Mouse (Mus musculus) spleen, postnatal 36 days (tissue): ENCODE results near the gene Leng1.

Experiments
- DNase-seq, 2 experiments: peaks; one replicate each; pipeline ENCODE4 v3.0.0; 2022; ENCODE audit warnings: low spot score in 2 of 2, mixed read lengths in 1 of 2

The Leng1 gene

GRCm38 (mm10) chr7:3629543-3630477 is 35.8 kb downstream of the Leng1 start, which contains the start of the genes Tfpt and Prpf31:
Gene Tfpt, minus strand, starts transcription at chr7:3629929.
Gene Prpf31, plus strand, starts transcription at chr7:3629985.
- DNase-seq = peak; percentile 91 to 93

- no peak for DNase-seq
Measured at GRCm38 (mm10) chr7:3629030-3629429, 36.6 kb downstream of the Leng1 start.

GRCm38 (mm10) chr7:3617242-3617995 is 48.2 kb downstream of the Leng1 start, which contains the start of gene Ndufa3:
Gene Ndufa3, plus strand, starts transcription at chr7:3617373.
- peak; percentile 89 to 93 for DNase-seq

- DNase-seq = no peak
Measured at GRCm38 (mm10) chr7:3616389-3617241, 49.0 kb downstream of the Leng1 start.

GRCm38 (mm10) chr7:3616057-3616388 is 49.6 kb downstream of the Leng1 start, which contains the start of gene Oscar:
Gene Oscar, minus strand, starts transcription at chr7:3616157.
- no peak for DNase-seq

- no peak for DNase-seq
Measured at GRCm38 (mm10) chr7:3614021-3614420, 51.6 kb downstream of the Leng1 start.

GRCm38 (mm10) chr7:3611006-3611405 is 54.6 kb downstream of the Leng1 start:
- DNase-seq = no peak

GRCm38 (mm10) chr7:3610437-3610836 is 55.2 kb downstream of the Leng1 start:
- no peak for DNase-seq
